Mouse (Mus musculus) CD4-positive helper T cell, adult 2 months (primary cell): ENCODE data around the gene Fgr.

ENCODE experiments used
- DNase-seq: peaks from one replicate; pipeline ENCODE4 v3.0.0-alpha.2; 2012; ENCODE audit warnings: low read depth, missing footprints, low spot score

Fgr gene

DNA sequence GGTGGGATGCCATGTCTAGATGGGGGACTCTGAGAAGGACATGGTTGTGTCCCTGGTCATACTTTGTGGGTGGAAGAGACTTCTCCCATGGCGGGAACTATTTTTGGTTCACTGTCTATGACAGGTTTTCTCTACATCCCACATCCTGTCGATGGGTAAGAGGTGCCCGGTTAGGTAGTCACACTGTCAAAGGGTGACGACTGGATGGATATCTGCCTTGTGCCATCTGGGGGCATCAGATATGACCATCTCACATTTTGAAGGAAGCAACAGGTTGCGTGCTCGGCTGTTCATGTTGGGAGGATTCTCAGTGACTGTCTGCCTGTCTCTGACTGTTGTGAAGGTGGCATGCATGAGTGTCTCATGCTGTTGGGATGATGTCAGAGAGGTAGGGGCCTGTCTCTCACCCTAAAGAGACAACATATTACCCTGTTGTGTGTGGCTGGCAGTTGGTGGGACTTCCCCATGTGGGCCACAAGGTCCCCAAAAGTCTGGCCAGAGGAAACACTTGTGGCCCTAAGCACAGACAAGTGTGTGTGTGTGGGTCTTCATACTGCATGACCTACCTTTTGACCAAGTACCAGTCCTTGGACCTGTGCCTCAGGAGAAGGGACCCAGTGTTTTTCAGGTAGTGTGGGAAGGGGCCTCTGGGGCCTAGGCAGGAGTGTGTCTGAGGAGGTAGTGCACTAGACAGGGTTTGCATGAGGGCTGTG lies 77.1 kb downstream of the Fgr start:
- DNase-seq, result peak; percentile 59

DNA sequence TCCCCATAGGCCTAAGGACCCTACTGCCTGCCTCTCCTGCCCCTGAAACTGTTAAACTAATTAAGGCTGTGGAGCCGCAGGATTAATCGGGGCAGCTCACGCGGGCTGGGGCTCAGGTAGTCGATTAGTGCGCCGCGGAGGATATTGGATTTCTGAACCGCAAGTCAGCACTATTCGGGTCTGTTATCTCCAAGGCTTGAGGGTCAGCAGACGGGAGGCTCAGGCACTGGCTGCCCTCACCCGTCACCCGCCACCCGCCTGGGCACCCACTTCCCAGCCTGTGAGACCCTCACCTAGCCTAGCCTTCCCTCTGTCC lies 77.6 kb downstream of the Fgr start:
- DNase-seq, result no peak
